Mouse (Mus musculus) CH12.LX (cell line): ENCODE data around the gene Mycn. TPM values are rescaled to one million over a fixed set of nuclear protein-coding genes. Genes with fewer than 3 reads are reported as not detected.

Experiments used
- DNase-seq: peaks from one replicate; pipeline ENCODE4 v3.0.0-alpha.2; 2013; ENCODE audit errors: extremely low read depth
- H3K27ac ChIP-seq: 2 replicates; pipeline ENCODE4 v1.5.1; 2012; ENCODE audit warnings: low read depth, mild to moderate bottlenecking, control low read depth, moderate library complexity; ENCODE audit not compliant: insufficient read depth
- H3K27me3 ChIP-seq: replicated peaks from 2 replicates; pipeline ENCODE3; 2012; ENCODE audit warnings: inconsistent platforms
- H3K36me3 ChIP-seq, 2 experiments: replicated peaks in 1 of 2; 2 replicates each; pipeline versions ENCODE3 to v1.6.1; 2012; ENCODE audit warnings: inconsistent platforms in 1 of 2, low read length in 1 of 2, mild to moderate bottlenecking in 1 of 2, mixed read lengths in 1 of 2, moderate library complexity in 1 of 2; ENCODE audit not compliant: control insufficient read depth in 1 of 2, insufficient read depth in 1 of 2
- H3K4me1 ChIP-seq, 2 experiments: 2 replicates each; pipeline ENCODE4 v1.6.1; 2012; ENCODE audit warnings: inconsistent platforms in 1 of 2, moderate library complexity in 1 of 2; ENCODE audit not compliant: insufficient read depth in 2 of 2, control insufficient read depth in 1 of 2
- H3K4me2 ChIP-seq: 2 replicates; pipeline ENCODE4 v1.6.1; 2012; ENCODE audit warnings: low read depth, mild to moderate bottlenecking, control low read depth; ENCODE audit not compliant: poor library complexity, insufficient read depth, severe bottlenecking
- H3K4me3 ChIP-seq, 3 experiments: fragments of 150-350 bp in 1 of 3; sonication (generic) in 1 of 3; replicated peaks in 1 of 3; 2 replicates each; pipeline versions ENCODE3 to v1.5.1; 2011 to 2012; ENCODE audit warnings: low read depth in 2 of 3, low read length in 2 of 3, mild to moderate bottlenecking in 2 of 3, moderate library complexity in 2 of 3, control low read depth in 1 of 3, improper control_type of control experiment in 1 of 3, inconsistent platforms in 1 of 3, mixed read lengths in 1 of 3; ENCODE audit not compliant: poor library complexity in 1 of 3
- H3K79me2 ChIP-seq: replicated peaks from 2 replicates; pipeline ENCODE4 v1.6.1; 2012; ENCODE audit warnings: mild to moderate bottlenecking, moderate library complexity; ENCODE audit not compliant: control insufficient read depth, poor library complexity, insufficient read depth, severe bottlenecking; ENCODE audit errors: extremely low read depth
- H3K9ac ChIP-seq: 2 replicates; pipeline ENCODE4 v1.6.1; 2012; ENCODE audit warnings: low read depth, mild to moderate bottlenecking, control low read depth, moderate library complexity; ENCODE audit not compliant: insufficient read depth
- H3K9me3 ChIP-seq: replicated peaks from 2 replicates; pipeline ENCODE3; 2012; ENCODE audit warnings: low read length, inconsistent platforms, mixed read lengths
- CTCF ChIP-seq, 2 experiments: IDR thresholded peaks in 1 of 2; conservative IDR thresholded peaks in 1 of 2; 2 replicates each; pipeline ENCODE4 v1.5.1; 2011 to 2012; ENCODE audit warnings: low read depth in 2 of 2, low read length in 2 of 2, improper control_type of control experiment in 1 of 2, inconsistent platforms in 1 of 2, mild to moderate bottlenecking in 1 of 2, moderate library complexity in 1 of 2
- ETS1 ChIP-seq: conservative IDR thresholded peaks from 2 replicates; pipeline ENCODE4 v1.6.1; 2012; ENCODE audit warnings: low read depth, mild to moderate bottlenecking, inconsistent platforms, low read length, improper control_type of control experiment, moderate library complexity
- JUN ChIP-seq: IDR thresholded peaks from 2 replicates; pipeline ENCODE4 v1.6.1; 2011; ENCODE audit warnings: low read depth, mild to moderate bottlenecking, low read length, improper control_type of control experiment, moderate library complexity; ENCODE audit not compliant: insufficient read depth
- KAT2A ChIP-seq: IDR thresholded peaks from 2 replicates; pipeline ENCODE4 v1.6.1; 2012; ENCODE audit warnings: low read length, improper control_type of control experiment, inconsistent platforms; ENCODE audit not compliant: insufficient replicate concordance
- MYC ChIP-seq: IDR thresholded peaks from 2 replicates; pipeline ENCODE4 v1.6.1; 2011; ENCODE audit warnings: low read depth, mild to moderate bottlenecking, improper control_type of control experiment, low read length
- dilution Hi-C: fragments of 300-500 bp; cut with MboI; formaldehyde crosslinking; loops from 2 replicates; pipeline ENCODE4 v1.14.3; 2020; ENCODE audit warnings: low sequenced_read_pairs; ENCODE audit not compliant: extremely low pct_unique_long_range_greater_than_20kb, extremely low pct_ligation_motif_present
- in situ Hi-C: fragments of 300-500 bp; cut with MboI; formaldehyde crosslinking; loops from 3 replicates; pipeline ENCODE4 v1.14.3; 2019; ENCODE audit warnings: low sequenced_read_pairs, low pct_ligation_motif_present, low pct_unique_long_range_greater_than_20kb, mixed read lengths
- polyA plus RNA-seq: library from polyadenylated mRNA; unstranded; fragments of >175 nt; gene quantifications from 2 replicates; pipeline ENCODE4 v1.2.1, GENCODE M21; 2012; ENCODE audit warnings: low read depth; ENCODE audit not compliant: insufficient read length
- total RNA-seq, 2 experiments: library from RNA; depleted of rRNA; stranded (reverse); fragments of 300-350 nt in 1 of 2; fragments of >200 nt in 1 of 2; gene quantifications; 2 replicates each; pipeline ENCODE4 v1.2.3; 2012 to 2014

The Mycn gene
- total and polyA plus RNA-seq, 3 experiments, result not detected

DNA sequence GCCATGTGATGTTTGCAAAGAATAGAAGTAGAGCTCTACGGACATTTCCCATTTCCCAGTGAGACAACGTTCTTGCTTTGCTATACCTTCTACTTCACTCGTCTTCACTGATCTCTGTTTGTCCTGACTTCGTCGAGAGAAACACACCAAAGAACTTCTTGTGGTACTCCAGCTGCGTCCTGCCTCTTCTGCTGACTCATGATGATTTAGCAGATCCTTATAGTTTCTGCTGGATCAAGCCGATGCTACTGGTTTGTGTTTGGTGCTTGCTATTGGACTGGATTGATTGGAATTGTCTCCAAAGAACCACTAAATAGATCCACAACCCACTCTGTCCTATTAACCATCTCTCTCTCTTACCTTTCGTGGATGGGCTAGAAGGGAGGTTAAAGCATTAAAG is 47.7 kb downstream of the Mycn start:
- Histone ChIP-seq H3K27me3 (no peaks in the 10 kb centered on the region), H3K4me2 (no peak overlapping the region), H3K4me3 (no peak overlapping the region), H3K9ac (no peak overlapping the region), H3K9me3 (peaks cover 5% of the 10 kb centered on the region), H3K36me3 (peaks cover 0 to 60% of the 10 kb centered on the region in 2 experiments), H3K27ac (no peak overlapping the region), H3K79me2 (no peaks in the 10 kb centered on the region), H3K4me1 (peaks cover 0 to 28% of the 10 kb centered on the region in 2 experiments; a peak in 1 of 4 replicates)
- no peak for DNase-seq
- dilution Hi-C loops (no loop called here), in situ Hi-C loops (no loop called here)
- no peak for TF ChIP-seq CTCF (conservative IDR thresholded peaks at IDR 0.05 in 1 of 2, IDR thresholded peaks at IDR 0.05 in 1 of 2; ENCODE audit: low read depth in 2 of 2, low read length in 2 of 2)
- TF ChIP-seq JUN, result no peak

DNA sequence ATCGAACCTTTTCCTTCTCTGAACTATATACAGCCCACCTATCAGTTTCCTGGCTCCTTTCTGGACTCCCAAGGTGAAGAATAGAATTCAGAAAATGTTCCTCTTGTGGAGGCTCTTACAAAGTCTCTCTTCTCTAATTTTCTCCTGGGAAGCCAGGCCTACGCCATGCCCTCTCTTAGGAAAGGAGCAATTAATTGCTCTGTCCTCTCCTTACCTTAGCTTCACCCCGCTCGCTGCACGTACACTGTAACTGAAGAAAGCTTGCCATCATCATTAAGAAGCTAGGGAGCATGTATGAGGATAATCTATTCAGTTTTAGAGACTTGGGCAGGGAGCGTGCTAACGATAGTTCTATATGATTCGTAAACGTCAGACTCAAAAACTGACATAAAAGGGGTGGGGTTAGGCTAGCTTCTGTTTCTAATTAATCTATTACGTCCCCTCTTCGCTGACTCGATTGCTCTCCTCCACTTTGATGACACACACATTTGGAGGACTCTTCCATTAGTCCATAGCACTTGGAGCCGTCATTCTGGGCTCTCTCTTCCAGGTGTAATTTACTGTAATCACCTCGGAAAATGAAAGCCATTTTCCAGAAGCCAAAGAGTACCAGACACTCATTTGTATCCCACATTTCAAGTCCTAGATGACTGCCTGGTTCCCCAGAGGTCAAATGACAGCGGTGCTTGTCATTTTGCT is 55.4 kb downstream of the Mycn start:
- no peaks in the 10 kb centered on the region for H3K9me3 ChIP-seq
- TF ChIP-seq ETS1 (no peak), KAT2A (no peak), MYC (no peak)
- H3K27me3 ChIP-seq, result no peaks in the 10 kb centered on the region
- peaks cover 0 to 8% of the 10 kb centered on the region in 2 experiments; a peak in 2 of 4 replicates for H3K4me1 ChIP-seq
- H3K27ac ChIP-seq, result no peak overlapping the region
- in situ Hi-C loops (no loop called here), dilution Hi-C loops (no loop called here)
- H3K36me3 ChIP-seq, result peaks cover 0 to 14% of the 10 kb centered on the region in 2 experiments
- H3K79me2 ChIP-seq, result no peaks in the 10 kb centered on the region
- H3K4me2 ChIP-seq, result no peak overlapping the region
- no peak overlapping the region for H3K4me3 ChIP-seq
- no peak for DNase-seq
- H3K9ac ChIP-seq, result no peak overlapping the region
